Mouse (Mus musculus): ENCODE results near the gene S100a6.

S100a6 gene

GRCm38 (mm10) chr3:90626266-90627021, 13.8 kb downstream of the S100a6 start:
- no peak for DNase-seq (ENCODE audit: low spot score in 2 of 2)

DNA sequence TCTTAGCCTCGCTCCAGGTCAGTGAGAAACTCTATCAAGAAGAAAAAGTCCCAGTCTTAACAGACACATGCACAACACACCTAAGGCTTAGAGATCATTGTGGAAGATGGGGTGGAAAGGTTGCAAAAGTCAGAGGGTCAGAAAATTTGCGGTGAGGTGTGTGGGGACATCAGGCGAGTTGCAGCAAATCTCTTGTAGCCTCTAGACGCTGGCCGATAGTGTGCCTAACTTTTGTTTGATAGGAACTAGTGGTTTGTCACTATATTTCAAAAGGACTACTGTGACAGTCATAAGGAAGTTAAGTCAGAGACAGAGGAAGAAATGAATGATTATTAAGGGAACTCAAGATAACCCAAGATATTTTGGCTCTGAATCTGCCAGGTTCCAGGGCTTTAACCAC, 14.7 kb downstream of the S100a6 start:
- no peak for DNase-seq (ENCODE audit: low spot score in 2 of 2)

DNA sequence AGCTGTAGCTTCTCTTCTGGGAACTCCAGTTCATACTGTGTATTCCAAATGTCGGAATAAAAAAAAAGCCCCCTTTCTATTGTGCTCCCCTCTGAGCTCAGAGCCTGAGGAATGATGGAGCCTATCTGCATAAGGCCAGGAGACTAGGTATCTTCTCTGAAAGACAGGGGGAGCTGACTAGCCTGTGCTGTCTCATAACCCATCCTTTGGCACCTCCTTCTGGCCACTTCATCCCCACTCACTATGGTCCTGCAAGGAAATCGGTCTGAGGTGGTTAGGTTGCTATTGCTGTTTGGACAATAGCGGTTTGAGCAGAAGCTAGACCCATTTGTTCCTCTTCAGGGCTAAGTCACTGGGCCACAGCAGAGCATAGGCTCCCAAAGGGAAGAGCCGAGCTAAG, 15.1 kb downstream of the S100a6 start:
- DNase-seq (ENCODE audit: low spot score in 2 of 2): no peak

DNA sequence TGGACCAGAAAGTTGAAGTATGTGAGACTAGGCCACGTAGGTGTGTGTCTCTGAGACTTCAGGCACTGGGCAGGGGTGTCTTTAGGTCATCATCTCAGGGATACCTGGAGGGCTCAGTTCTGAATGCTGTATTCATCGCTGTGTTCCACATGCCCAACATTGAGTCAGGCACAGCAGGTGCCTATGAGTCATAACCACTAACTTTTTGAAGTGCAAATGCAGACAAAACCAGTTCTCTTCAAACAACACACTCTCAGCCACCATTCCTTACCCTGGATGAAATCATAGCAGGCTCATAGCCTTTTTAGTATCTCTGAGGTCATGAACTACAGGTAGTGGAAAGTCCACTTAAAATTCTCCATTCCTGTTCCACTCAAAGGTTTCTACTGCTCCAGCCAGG, 16.6 kb downstream of the S100a6 start:
- DNase-seq (ENCODE audit: low spot score in 2 of 2): no peak

DNA sequence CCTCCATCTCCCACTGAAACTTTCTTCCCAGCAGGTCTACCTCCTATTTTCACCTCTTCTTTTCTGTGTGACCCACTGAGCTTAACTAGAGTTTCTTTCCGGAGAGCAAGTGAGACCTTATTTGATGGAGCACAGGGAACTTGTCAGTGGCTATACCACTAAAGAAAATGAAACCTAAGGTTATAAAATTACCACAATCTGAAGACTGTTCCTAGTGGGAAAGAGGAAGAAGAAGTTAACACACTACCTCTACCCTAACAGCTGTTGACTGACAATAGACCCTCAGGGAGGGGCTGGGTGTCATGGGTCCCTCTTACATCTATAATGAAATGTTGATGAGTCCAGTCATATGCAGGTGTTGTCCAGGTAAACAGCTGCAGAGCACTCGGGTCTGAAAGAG, 19.3 kb downstream of the S100a6 start:
- DNase-seq (ENCODE audit: low spot score in 2 of 2): no peak

DNA sequence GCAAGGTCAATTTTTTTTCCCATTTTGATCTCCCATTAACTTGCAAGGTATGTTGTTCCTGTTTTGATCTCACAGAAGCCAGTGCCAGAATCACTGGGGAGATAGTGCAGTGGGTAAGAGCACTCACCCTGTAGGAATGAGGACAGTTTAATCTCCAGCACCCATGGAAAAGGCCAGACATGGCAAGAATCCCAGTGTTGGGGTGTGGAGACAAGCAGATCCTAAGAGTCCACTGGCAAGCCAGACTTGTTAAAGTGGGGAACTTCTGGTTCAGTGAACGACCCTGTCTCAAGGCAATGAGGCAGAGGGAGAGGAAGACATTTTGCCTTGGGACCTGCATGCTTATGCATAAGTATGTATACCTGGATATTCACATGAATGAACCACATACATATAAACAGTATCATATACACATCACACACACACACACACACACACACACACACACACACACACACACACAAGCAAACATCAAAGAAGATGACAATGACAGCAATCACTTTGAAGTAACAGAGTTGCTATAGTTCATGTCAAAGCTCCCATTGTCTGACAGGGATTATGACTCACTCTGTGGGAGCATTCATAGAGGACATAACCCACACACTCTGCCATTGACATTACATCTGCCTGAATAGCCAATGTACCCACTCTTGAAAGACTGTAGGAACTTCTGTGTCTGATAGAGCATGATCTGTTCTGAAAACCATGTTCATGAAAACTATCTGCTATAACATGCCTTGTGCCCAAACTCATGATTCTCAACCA, 26.0 kb downstream of the S100a6 start:
- no peak for DNase-seq (ENCODE audit: low spot score in 2 of 2)

GRCm38 (mm10) chr3:90639511-90640154, 27.0 kb downstream of the S100a6 start:
- DNase-seq (ENCODE audit: low spot score in 2 of 2): peak in 1 of 2 experiments; percentile 42

GRCm38 (mm10) chr3:90640981-90641380, 28.3 kb downstream of the S100a6 start:
- DNase-seq (ENCODE audit: low spot score in 2 of 2): no peak

DNA sequence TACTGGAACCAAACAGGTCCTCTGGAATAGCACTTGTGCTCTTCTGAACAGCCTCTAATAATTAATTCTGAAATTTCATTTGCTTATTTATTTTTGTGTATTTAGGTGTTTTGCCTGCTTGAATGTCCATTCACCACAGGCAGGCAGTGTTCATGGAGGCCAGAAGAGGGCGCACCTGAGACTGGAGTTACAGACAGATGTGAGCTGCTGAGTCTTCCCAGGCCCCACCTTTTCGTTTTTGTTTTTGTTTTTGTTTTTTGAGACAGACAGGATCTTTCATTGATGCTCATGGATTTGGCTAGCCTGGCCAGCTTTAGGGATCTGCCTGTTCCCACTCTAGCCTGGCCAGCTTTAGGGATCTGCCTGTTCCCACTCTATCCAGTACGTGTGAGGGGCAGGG, 31.5 kb downstream of the S100a6 start:
- peak in 1 of 2 experiments; percentile 36 for DNase-seq (ENCODE audit: low spot score in 2 of 2)

DNA sequence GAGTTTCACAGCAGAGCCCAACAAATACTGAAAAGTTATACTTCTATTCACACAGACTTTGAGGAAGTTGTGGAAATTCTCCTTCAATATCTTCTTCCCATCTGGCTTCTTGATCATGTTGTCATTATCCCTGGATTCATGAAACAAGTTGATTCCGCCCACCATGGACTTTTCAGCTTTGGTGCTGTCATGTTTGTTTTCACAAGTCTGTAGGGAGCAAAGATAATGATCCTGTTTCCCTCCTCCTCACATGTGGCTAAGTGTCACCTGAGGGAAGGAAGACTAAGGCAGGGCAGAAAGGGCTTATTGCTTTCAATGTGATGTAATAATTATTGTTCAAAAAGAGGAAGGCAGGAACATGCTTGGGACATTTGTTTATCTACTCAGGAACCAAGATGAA, 34.6 kb downstream of the S100a6 start:
- DNase-seq (ENCODE audit: low spot score in 2 of 2): no peak

DNA sequence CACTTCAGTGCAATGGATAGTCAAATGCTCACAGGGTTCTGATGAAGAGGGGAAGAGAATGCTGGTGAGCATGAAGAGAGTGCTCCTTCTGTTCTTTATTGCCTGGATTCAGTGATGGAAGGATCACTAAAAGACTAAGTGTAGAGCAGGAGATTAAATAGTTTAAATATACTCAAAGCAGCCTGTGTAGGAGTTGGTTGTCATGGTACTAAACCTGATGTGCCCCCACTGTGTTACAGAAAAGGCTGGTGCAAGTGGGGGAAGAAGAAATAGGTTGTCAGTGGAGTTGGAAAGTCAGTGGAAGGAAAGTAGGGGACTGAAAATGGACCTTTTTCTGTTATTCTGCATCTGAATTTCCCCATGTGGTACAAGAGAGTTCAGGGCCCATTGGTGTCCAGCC, 36.3 kb downstream of the S100a6 start:
- DNase-seq (ENCODE audit: low spot score in 2 of 2): no peak

DNA sequence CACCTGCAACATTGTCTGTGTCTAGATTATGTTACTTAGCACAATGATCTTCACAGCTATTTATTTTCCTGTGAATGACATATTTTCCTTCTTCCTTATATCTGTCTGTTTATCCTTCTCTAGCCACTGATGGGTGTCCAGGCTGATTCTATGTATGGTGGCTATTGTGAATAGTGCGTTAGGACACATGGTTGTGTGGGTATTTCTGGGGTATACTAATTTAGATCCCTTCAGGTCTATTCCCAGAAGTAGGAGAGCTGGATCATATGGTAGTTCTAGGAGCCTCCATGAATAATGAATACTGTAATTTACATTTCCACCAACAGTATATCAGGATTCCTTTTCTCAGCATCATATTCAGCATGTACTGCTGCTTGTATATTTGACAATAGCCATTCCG, 37.1 kb downstream of the S100a6 start:
- no peak for DNase-seq (ENCODE audit: low spot score in 2 of 2)

DNA sequence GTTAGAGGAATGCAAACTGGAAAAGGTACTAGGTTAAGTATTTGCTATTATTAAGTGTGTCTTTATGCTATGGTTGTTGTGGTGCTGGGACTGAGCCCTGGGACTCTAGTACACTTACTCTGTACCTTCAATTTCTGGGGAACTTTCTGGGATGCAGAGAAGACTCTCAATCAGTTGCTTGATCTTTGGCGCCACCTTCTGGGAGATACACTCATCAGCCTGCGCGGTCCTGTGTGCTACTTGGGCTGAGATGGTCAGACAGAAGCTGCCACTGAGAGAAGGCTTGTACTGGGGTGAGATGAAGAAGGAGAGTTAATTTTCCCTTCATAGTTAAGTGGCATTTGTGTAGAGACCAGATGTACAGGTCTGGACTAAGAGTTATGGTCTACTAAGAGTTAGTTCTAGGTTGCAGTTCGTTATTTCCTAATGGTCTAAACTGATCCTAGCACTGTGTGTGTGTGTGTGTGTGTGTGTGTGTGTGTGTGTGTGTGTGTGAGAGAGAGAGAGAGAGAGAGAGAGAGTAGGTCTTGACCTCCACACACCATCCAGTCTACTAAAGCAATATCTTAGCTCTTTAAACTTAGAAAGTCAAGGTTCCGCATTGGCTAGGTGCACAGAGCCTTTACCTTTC, 40.3 kb downstream of the S100a6 start:
- DNase-seq (ENCODE audit: low spot score in 2 of 2): peak in 1 of 2 experiments; percentile 34

GRCm38 (mm10) chr3:90653717-90654116, 41.0 kb downstream of the S100a6 start, which contains the start of gene S100a7a:
Gene S100a7a, plus strand, starts transcription at chr3:90654017.
- DNase-seq (ENCODE audit: low spot score in 2 of 2): no peak

- DNase-seq (ENCODE audit: low spot score in 2 of 2): no peak
These were observed 44.7 kb downstream of the S100a6 start for GRCm38 (mm10) chr3:90657405-90657804.

- no peak for DNase-seq (ENCODE audit: low spot score in 2 of 2)
These were observed 46.8 kb downstream of the S100a6 start for GRCm38 (mm10) chr3:90659364-90660044.

DNA sequence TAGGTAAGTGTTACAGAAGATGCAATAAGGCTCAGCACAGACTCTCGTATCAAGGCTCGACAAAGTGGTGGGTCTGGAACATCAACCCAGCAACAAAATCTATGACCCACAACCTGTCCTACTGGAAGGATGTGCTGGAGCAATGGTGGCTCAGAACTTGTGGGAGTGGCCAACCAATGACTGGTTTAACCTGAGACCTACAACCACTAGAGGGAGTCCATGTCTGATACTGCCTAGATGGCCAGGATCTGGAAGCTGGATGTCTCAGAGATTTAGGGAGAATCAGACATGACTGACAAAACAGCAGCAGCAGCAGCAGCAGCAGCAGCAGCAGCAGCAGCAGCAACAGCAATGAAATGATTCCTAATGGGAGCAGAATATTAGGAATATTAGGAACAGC, 51.5 kb downstream of the S100a6 start:
- no peak for DNase-seq (ENCODE audit: low spot score in 2 of 2)

DNA sequence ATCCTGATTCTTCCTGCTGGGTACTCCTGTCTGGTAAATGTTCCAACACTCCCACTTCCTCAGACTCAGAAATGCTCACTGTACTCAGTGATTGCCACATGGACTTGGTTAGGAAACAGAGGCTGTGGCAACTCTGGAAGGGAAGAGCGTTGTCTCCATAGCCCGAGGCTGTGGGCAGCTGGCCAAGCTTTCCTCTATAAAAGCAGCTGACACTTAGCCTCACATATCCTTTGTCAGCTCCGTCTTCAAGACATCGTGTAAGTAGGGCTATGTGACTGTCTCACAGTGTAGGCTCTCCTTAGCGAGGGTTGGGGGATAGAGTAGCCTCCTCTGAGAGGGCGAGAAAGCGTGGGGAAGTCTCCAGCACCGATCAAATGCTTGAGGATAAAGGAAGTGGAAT, 56.2 kb downstream of the S100a6 start, which contains the start of gene S100a8:
Gene S100a8 (plus strand): TSS at position 133 of the 400 bp plus-strand sequence.
- peak in 1 of 2 experiments; percentile 13 for DNase-seq (ENCODE audit: low spot score in 2 of 2)
